Mouse (Mus musculus): ENCODE measurements around the gene Samt4. TPM values are rescaled to one million over a fixed set of nuclear protein-coding genes. Genes with fewer than 3 reads are reported as not detected.

Gene Samt4
- not detected for polyA plus RNA-seq (2014; fragmentation: Illumina TruSeq; extraction: RNeasy Lipid Tissue Mini Kit (QIAGEN cat#74804); ENCODE audit: low replicate concordance)

GRCm38 (mm10) chrX:154481702-154482101 lies at the start of gene Samt4:
Gene Samt4 (plus strand): TSS chrX:154482002.

Other genes starting within 250 kb of the Samt4 start
- gene 4930524N10Rik, start 138.6 kb upstream of the Samt4 start, polyA plus RNA-seq (2014; fragmentation: Illumina TruSeq; extraction: RNeasy Lipid Tissue Mini Kit (QIAGEN cat#74804); ENCODE audit: low replicate concordance), result not detected
- gene Samt2, start 97.4 kb downstream of the Samt4 start, polyA plus RNA-seq (2014; fragmentation: Illumina TruSeq; extraction: RNeasy Lipid Tissue Mini Kit (QIAGEN cat#74804); ENCODE audit: low replicate concordance), result not detected

Data from small intestine, adult 10 weeks (tissue).